ENCODE assay signal across 10 mouse cellular contexts in the genomic region with DNA sequence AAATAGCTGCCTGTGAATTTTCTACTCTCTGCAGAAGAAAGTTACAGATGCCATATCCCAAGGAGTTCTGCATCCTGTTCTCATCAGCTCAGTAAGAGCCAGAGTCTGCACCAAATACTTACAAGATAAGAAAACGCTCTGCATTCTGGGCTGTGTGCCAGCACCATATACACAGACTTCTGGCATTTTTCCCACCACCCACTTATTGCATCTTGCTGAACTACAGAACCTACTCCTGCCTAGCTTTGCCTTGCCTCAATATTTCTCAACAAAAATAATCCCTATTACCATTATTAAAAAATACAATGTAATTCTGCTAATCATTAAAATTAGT.
DNase-seq lines count a peak whose midpoint lies in the region; ATAC-seq and TF ChIP-seq lines count a peak whose summit lies in the region.
"Had no signal": no experiment of that assay in that cellular context is flagged by ENCODE, and none has a peak within 500 bp of the region (broad histone marks: within the 10 kb centered on the region; RNA-seq: fewer than 3 reads in every experiment).

No protein-coding gene starts in this region.

- no peak for TF ChIP-seq EP300 in stomach, postnatal 0 days (optimal IDR thresholded peaks at IDR 0.05)

- H3K27me3 ChIP-seq in stomach, postnatal 0 days (ENCODE audit: control insufficient read depth, insufficient read depth, low read length): no peaks in the 10 kb centered on the region
- H3K27me3 ChIP-seq: neural tube, embryonic 12.5 days had no signal

- peak; percentile 3 for DNase-seq in adrenal gland, postnatal 10 days
- no peak for DNase-seq in adrenal gland, adult (ENCODE audit: inconsistent age in 2 of 2, low spot score in 1 of 2)
- DNase-seq in kidney, postnatal 4 days: peak; percentile 15 to 28
- DNase-seq in kidney, postnatal 36 days: no peak
- peak; percentile 38 to 54 for DNase-seq in left cerebral cortex, postnatal 36 days (ENCODE audit: low spot score in 2 of 2)
- DNase-seq in stomach, postnatal 0 days (ENCODE audit: low spot score): peak; percentile 41
- no peak for DNase-seq in gastrocnemius, adult 8-10 months (ENCODE audit: low spot score in 2 of 2)
- DNase-seq in thymus, postnatal 4 days: no peak
- DNase-seq: kidney, adult 11 months had no signal

- H3K27ac ChIP-seq in stomach, postnatal 0 days (replicated peaks): peak overlapping the region; percentile 9
- H3K27ac ChIP-seq: neural tube, embryonic 12.5 days had no signal

- H3K4me2 ChIP-seq in stomach, postnatal 0 days (replicated peaks; ENCODE audit: low read depth): no peak overlapping the region
- H3K4me2 ChIP-seq: neural tube, embryonic 12.5 days had no signal

- H3K36me3 ChIP-seq in stomach, postnatal 0 days (ENCODE audit: control insufficient read depth, insufficient read depth, low read length): no peaks in the 10 kb centered on the region
- H3K36me3 ChIP-seq: neural tube, embryonic 12.5 days had no signal

- no peak for TF ChIP-seq CTCF in stomach, postnatal 0 days (IDR thresholded peaks at IDR 0.05; ENCODE audit: low read depth)

- no peaks in the 10 kb centered on the region for H3K4me1 ChIP-seq in stomach, postnatal 0 days (replicated peaks; ENCODE audit: control insufficient read depth, insufficient read depth)
- H3K4me1 ChIP-seq: neural tube, embryonic 12.5 days had no signal

- WGBS in stomach, postnatal 0 days: 0% methylated on average over 1 of the region's 1 CpGs

- H3K9ac ChIP-seq in stomach, postnatal 0 days (ENCODE audit: low read length): no peak overlapping the region
- H3K9ac ChIP-seq: neural tube, embryonic 12.5 days had no signal

- no peaks in the 10 kb centered on the region for H3K9me3 ChIP-seq in stomach, postnatal 0 days (ENCODE audit: control insufficient read depth, low read length)
- H3K9me3 ChIP-seq: neural tube, embryonic 12.5 days had no signal

- no peak for ATAC-seq in stomach, postnatal 0 days (ENCODE audit: low FRiP score, low TSS enrichment)

- H3K4me3 ChIP-seq in stomach, postnatal 0 days (ENCODE audit: low read depth, low read length): no peak overlapping the region
- H3K4me3 ChIP-seq: neural tube, embryonic 12.5 days had no signal

- intact Hi-C loops in left cerebral cortex, postnatal 36 days (cut with DNase I): no loop called here

Comparison
In these comparisons a context has a peak if more than half of its experiments do, and no peak if none do; other contexts are left out.
1. DNase-seq: peak in adrenal gland, postnatal 10 days (single experiment), kidney, postnatal 4 days (2 of 2), left cerebral cortex, postnatal 36 days (2 of 2) and stomach, postnatal 0 days (single experiment); none in adrenal gland, adult (0 of 2), kidney, postnatal 36 days (0 of 2), gastrocnemius, adult 8-10 months (0 of 2) and thymus, postnatal 4 days (single experiment).